Mouse (Mus musculus): ENCODE data around the gene Hist1h2ai.

GRCm38 (mm10) chr13:21706669-21707068 is 9.6 kb upstream of the Hist1h2ai start:
- TF ChIP-seq CTCF (conservative IDR thresholded peaks at IDR 0.05; ENCODE audit: low read length) = no peak
- TF ChIP-seq NANOG (IDR thresholded peaks at IDR 0.05; ENCODE audit: borderline replicate concordance, low read length) = no peak
- no peak for TF ChIP-seq POU5F1 (IDR thresholded peaks at IDR 0.05; ENCODE audit: borderline replicate concordance, low read length)
